Mouse (Mus musculus): ENCODE measurements around the gene Ogg1.

GRCm38 (mm10) chr6:113368124-113368523, 41.4 kb downstream of the Ogg1 start:
- no peak for TF ChIP-seq GATA1 (IDR thresholded peaks at IDR 0.05; ENCODE audit: low read length)
- TF ChIP-seq TAL1 (IDR thresholded peaks at IDR 0.05; ENCODE audit: low read length): no peak
